Mouse (Mus musculus): ENCODE data around the gene Cisd3.

GRCm38 (mm10) chr11:97695712-97696401 lies 10.2 kb downstream of the Cisd3 start:
- no peak for TF ChIP-seq CTCF (IDR thresholded peaks at IDR 0.05; ENCODE audit: extremely low read depth, insufficient read depth, low read length)
- no peak for TF ChIP-seq POLR2A (IDR thresholded peaks at IDR 0.05; ENCODE audit: extremely low read depth, insufficient read depth, low read length)
